Mouse (Mus musculus): ENCODE data around the gene Ninl. TPM values are rescaled to one million over a fixed set of nuclear protein-coding genes. Genes with fewer than 3 reads are reported as not detected.
A peak's percentile ranks its signal among the peaks of the same experiment; 100 is the strongest.

The Ninl gene
- total RNA-seq (2021) = 1 to 10 TPM; 5.5 to 5.8 TPM
- long read RNA-seq, experiment 1, full-length matches to known transcripts = 3 of 6 reads
- long read RNA-seq, experiment 1, partial matches to known transcripts = 3 of 6 reads
- long read RNA-seq, experiment 1, other reads (novel, unspliced or antisense) = 0 of 6 reads
- long read RNA-seq, experiment 2 = 0 reads

DNA sequence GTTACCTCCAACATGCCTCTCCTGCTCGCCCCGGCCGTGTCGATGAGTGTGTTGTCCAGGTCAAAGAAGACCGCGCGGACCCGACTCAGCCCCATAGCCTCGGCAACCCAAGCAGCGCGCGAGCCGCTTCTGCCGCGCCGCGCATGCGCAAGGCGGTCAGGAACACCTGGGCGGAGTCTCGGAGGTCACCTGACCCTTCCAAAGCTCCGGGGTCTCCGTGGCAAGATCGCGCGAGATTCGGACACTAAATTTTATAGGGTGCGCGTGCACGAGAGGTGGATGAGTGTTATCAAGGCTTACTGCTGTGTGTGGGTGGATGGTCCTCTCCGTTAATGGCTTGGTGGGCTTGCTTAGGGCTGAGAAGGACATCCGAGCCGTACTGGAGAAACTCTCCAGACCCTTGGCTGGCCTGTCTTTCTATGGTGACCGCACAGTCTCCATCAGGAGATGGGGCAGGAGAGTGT is at the start of gene Ninl, which contains the start of gene Nanp:
Gene Ninl (minus strand): TSS at position 151 of the 464 bp plus-strand sequence.
Gene Nanp (minus strand): TSS at position 167 of the 464 bp plus-strand sequence.
- DNase-seq (ENCODE audit: low spot score in 2 of 2) = peak; percentile 90 to 93

- no peak for DNase-seq (ENCODE audit: low spot score in 2 of 2)
These were observed 17.5 kb upstream of the Ninl start for GRCm38 (mm10) chr2:151056637-151057036.

DNA sequence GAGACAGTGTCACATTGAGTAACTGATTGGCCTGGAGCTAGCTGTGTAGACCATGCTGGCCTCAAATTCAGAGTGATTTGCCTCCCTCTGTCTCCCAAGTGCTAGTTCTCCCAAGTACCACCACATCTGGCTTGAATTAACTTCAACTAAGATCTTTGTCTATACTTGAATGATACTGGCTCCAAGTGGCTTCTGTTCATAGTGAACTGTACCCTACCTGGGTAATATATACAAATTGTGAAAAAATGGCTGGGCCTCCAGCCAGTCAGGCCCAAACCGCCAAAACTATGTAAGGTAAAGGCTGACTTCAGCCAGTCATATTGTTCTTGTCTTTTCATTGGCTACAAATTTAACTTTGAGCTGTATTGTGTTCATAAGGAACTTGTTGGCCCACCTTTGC is 1.2 kb upstream of the Ninl start:
- no peak for DNase-seq (ENCODE audit: low spot score in 2 of 2)

DNA sequence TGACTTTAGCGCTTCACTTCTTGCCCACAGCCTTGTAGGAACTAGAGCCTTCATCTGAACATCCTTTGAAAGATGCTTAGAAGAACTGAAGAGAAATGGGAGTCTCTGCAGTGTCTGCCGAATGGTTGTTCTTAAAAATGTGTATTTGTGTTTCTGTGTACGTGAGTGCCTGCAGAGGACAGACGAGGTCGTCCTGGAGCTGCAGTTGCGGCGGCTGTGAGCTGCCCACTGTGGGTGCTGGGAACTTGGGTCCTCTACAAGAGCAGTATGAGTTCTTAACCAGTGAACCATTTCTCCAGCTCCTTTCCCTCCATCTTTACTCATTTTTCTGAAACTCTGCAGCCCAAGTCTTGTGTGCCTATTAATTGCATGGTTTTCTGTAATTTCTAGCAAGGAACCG is 544 bp upstream of the Ninl start:
- DNase-seq (ENCODE audit: low spot score in 2 of 2) = no peak

GRCm38 (mm10) chr2:151038811-151039222 is 365 bp downstream of the Ninl start:
- no peak for DNase-seq (ENCODE audit: low spot score in 2 of 2)

- peak in 1 of 2 experiments; percentile 10 for DNase-seq (ENCODE audit: low spot score in 2 of 2)
These were observed 1.2 kb downstream of the Ninl start for GRCm38 (mm10) chr2:151037876-151038552.

DNA sequence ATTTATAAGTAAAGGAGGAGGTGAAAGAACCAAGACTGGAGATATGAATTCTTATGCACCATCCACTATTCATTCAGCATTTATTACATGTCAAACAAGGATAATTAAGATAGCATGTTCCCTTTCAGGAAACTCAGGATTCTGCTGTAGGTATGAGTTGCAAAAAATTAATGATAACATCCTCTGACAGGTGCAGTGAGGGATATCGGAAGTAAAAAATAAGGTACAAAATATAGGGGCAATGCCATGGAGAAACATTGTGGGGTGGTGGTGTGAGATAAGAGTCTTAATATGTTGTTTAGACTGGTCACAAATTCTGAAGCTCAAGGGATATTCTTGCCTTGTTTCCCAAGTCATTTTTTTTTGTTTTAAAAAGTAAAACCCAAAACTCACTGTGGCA is 1.9 kb downstream of the Ninl start:
- DNase-seq (ENCODE audit: low spot score in 2 of 2) = no peak

- no peak for DNase-seq (ENCODE audit: low spot score in 2 of 2)
These were observed 2.5 kb downstream of the Ninl start for GRCm38 (mm10) chr2:151036721-151037120.

- DNase-seq (ENCODE audit: low spot score in 2 of 2) = no peak
These were observed 4.7 kb downstream of the Ninl start for GRCm38 (mm10) chr2:151034435-151034834.

DNA sequence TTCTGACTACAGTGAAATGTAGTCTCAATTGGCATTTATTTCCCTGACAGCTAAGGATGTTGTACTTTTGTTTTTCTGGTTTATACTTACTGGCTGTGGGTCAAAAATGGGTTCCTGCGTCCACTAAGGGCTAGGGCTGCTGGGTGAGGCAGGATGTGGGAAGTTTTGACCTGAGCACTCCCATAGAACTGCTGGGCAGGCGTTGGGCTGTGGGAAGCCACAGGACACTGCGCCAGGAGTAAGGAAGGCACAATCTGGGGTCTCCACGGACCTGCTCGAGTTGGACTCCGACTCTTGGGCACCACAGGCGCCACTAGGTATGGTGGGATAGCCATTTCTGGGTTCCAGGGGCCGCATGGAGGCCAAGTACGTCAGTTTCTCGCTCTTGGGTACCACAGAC is 18.0 kb downstream of the Ninl start:
- no peak for DNase-seq (ENCODE audit: low spot score in 2 of 2)

DNA sequence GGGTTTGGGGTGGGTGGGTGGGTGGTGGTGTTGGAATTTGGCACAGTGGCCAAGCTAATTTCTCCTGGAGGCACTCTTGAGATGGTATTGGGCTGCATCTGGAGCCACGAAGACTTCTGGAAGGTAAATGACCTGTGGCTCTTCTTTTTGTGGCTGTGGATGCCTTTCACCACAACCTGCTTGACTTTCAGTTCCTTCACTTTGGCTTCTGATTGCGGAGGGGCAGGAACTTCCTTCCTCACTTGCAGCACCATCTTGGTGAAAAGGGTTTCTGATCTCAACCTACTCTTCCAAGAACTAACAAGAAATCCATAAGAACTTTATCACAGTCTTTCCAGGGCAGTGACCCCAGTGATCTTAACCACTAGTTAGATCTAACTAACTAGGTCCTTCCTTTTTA is 23.9 kb downstream of the Ninl start:
- DNase-seq (ENCODE audit: low spot score in 2 of 2) = no peak

DNA sequence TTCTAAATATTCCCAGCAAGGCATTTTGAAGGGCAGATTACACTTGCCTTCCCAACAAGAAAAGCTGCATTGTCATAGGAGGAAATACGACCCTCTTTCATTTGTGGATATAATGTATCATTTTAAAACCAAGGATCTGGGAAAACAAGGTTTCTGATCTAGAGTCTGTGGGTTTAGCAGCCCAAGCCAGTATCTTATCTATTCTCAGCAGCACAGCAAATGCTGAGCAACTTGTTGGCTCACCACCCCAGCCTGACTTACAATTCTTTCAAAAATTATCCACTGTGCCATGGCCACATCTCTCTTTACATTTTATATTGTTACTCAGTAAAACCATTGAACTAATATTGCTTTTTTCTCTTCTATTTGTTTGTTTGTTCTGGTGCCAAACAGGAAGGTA is 27.9 kb downstream of the Ninl start:
- no peak for DNase-seq (ENCODE audit: low spot score in 2 of 2)

GRCm38 (mm10) chr2:151009515-151010085 is 29.6 kb downstream of the Ninl start:
- no peak for DNase-seq (ENCODE audit: low spot score in 2 of 2)

- DNase-seq (ENCODE audit: low spot score in 2 of 2) = peak; percentile 61 to 64
These were observed 30.2 kb downstream of the Ninl start for GRCm38 (mm10) chr2:151008939-151009509.

DNA sequence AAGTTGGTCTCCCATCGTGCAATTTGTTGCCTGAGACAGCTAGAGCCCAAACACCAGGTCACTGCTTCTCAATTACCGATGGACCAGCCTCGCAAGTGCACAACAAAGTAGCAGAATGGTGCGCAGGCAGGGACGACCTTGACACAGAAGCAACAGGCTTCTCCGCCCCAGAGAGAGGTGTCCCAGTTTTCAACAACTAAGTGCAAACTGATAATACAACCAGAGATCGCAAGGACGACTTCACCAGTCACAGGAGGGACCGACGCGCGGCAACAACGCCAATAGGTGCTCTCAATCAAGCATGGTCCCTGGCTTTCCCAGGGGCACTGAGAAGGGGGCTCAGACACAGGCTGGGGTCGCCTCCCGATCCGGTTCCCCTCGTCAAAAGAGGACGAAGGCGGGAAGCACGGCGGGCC is 30.7 kb downstream of the Ninl start:
- DNase-seq (ENCODE audit: low spot score in 2 of 2) = no peak

DNA sequence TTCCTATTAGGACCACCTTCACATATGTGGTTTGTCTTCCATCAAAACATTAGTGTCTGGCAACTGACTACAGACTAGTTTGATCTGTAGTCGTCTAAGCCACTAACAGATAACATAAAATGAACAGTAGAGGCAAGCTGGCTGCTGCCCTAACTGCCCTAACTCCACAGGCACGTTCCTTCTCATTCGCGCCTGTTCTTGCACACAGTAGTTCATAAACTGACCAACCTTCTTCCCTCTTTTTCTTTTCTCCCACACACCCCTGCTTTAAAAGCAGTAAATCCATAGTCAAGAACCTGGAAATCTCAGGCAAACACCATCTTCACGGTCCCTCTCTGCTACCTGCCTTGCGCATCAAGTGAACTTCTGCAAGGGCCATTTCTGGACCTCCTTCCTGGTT is 31.2 kb downstream of the Ninl start:
- no peak for DNase-seq (ENCODE audit: low spot score in 2 of 2)

GRCm38 (mm10) chr2:151006281-151006945 is 32.8 kb downstream of the Ninl start:
- DNase-seq (ENCODE audit: low spot score in 2 of 2) = no peak

DNA sequence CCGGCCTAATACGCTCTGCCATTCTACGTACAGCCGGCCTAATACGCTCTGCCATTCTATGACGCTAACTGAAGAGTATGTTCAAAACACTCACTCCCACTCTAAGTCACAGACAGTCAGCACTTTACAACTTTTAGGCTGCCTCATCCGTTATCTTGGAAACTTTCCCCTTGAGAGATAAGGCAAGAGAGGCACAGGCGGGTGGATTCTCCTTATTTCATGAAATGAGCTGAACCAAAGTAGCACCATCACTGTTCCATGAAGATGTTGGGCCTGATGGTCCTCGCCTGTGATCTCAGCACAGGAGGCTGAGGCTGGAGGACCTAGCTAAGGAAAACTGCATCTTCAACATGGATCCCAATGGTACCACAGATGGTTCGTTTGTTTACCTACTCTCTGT is 34.8 kb downstream of the Ninl start:
- no peak for DNase-seq (ENCODE audit: low spot score in 2 of 2)

GRCm38 (mm10) chr2:151003796-151004195 is 35.4 kb downstream of the Ninl start:
- DNase-seq (ENCODE audit: low spot score in 2 of 2) = no peak

- no peak for DNase-seq (ENCODE audit: low spot score in 2 of 2)
These were observed 37.5 kb downstream of the Ninl start for GRCm38 (mm10) chr2:151001619-151002175.

Data from left cerebral cortex, adult 18-20 months (tissue).